Mouse (Mus musculus) sigmoid colon, adult 10 weeks (tissue): ENCODE results near the gene Pcbd1. TPM values are rescaled to one million over a fixed set of nuclear protein-coding genes. Genes with fewer than 3 reads are reported as not detected.

ENCODE experiments used
- polyA plus RNA-seq: library from polyadenylated mRNA; stranded (reverse); fragments of 350-450 nt; fragmentation: Illumina TruSeq; extraction: RNeasy Lipid Tissue Mini Kit (QIAGEN cat#74804); gene quantifications from one replicate; pipeline ENCODE4 v1.2.3, GENCODE M21; 2014; ENCODE audit warnings: low read depth, low replicate concordance

Pcbd1 gene
- polyA plus RNA-seq, result 64.8 TPM

DNA sequence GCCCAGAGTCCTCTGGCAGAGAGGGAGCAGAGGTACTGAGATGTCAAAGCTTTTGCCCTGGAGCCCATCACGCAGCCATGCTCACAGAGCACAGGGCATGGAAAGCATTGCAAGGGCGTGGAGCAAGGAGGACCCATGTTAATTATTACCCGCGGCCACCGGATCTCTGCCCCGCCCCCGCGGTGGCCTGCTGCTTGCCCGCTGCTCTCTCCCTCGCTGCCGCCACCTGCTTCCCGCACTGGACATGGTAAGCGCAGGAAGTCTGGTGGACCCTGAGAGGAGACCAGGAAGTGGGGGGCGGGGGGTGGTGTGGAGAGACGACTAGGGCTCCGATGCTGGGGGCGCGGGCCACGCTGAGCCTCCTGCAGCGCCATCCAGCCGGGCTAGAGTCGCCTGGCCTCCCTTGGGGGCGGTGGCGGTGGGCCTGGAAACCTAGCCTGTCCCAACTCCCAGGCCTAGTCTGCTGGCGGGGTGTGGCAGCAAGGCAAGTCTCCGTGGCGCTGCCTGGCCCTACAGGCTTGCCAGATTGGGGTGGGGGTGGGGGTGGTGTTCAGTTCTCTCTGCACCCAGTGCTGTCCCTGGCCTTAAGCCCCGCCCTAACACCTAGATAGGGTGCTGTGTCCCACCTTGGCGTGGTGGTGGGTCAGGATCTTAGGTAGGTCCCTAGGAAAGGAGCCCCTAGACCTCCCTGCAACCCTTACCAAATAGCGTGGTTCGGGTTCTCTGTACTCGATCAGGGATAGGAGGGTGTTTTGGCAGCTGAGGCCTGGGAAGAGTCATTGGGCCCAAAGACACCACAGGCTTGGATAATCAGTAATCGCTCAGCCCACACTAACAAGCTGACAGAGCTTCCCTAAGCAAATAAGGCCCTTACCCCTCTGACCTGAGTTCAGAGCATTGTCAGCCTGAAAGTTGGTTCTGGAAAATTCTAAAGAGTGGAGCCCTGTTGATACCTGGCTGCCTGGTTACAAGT is at the start of gene Pcbd1:
TSS of gene Pcbd1 (plus strand) at position 162 of the 973 bp plus-strand sequence.

Other genes with a start within 250 kb of the Pcbd1 start
- gene Sgpl1, start 58.4 kb downstream of the Pcbd1 start, polyA plus RNA-seq, result 93.8 TPM
- not detected for gene Tbata, start 82.6 kb downstream of the Pcbd1 start, polyA plus RNA-seq
- not detected for gene Adamts14, start 184.1 kb downstream of the Pcbd1 start, polyA plus RNA-seq
- gene Prf1, start 208.5 kb downstream of the Pcbd1 start, polyA plus RNA-seq, result 0.16 TPM